Mouse (Mus musculus): ENCODE measurements around the gene Wdr25.

Wdr25 gene

GRCm38 (mm10) chr12:109067561-109068135, 174.2 kb downstream of the Wdr25 start:
- peak; percentile 39 to 54 for DNase-seq (ENCODE audit: low spot score in 2 of 2)

- no peak for DNase-seq (ENCODE audit: low spot score in 2 of 2)
These were observed 174.8 kb downstream of the Wdr25 start, which contains the start of gene Begain for GRCm38 (mm10) chr12:109068167-109068653. TSS of gene Begain (minus strand) at chr12:109068217.

- no peak for DNase-seq (ENCODE audit: low spot score in 2 of 2)
These were observed 175.3 kb downstream of the Wdr25 start for GRCm38 (mm10) chr12:109068738-109069137.

- no peak for DNase-seq (ENCODE audit: low spot score in 2 of 2)
These were observed 176.3 kb downstream of the Wdr25 start for GRCm38 (mm10) chr12:109069751-109070150.

GRCm38 (mm10) chr12:109071248-109071647, 177.8 kb downstream of the Wdr25 start:
- DNase-seq (ENCODE audit: low spot score in 2 of 2), result no peak

GRCm38 (mm10) chr12:109074106-109074505, 180.7 kb downstream of the Wdr25 start:
- no peak for DNase-seq (ENCODE audit: low spot score in 2 of 2)

- DNase-seq (ENCODE audit: low spot score in 2 of 2), result no peak
These were observed 181.4 kb downstream of the Wdr25 start for GRCm38 (mm10) chr12:109074777-109075285.

GRCm38 (mm10) chr12:109077036-109077435, 183.6 kb downstream of the Wdr25 start:
- no peak for DNase-seq (ENCODE audit: low spot score in 2 of 2)

All from frontal cortex, postnatal 10 days (tissue).